Mouse (Mus musculus): ENCODE measurements around the gene Armc2. TPM values are rescaled to one million over a fixed set of nuclear protein-coding genes. Genes with fewer than 3 reads are reported as not detected.

Gene Armc2
- polyA plus RNA-seq, 1 experiment from 2014 or later, result 0.20 TPM

DNA sequence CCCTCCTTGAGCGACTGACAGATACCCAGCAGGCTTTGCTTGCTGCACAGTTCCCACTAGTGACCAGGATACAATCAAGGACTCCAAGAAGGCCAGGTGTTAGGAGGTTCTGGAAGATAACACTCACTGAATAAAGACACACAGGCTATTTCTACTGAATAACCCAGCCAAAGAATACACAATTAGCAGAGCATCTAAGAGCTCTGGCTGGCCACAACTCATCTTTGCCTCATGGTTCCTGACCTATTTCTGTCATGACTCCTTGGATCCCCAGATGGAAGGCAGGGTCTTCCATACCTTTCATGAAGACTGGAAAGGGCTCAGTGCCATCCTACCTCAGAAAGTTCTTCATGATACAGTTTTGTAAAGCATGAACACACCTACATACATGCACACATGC is 14.2 kb downstream of the Armc2 start:
- H3K27me3 ChIP-seq (ENCODE audit: control insufficient read depth, insufficient read depth, low read depth, low read length), result no peaks in the 10 kb centered on the region
- H3K9me3 ChIP-seq (replicated peaks; ENCODE audit: control insufficient read depth, low read length), result no peaks in the 10 kb centered on the region
- H3K4me1 ChIP-seq (ENCODE audit: control insufficient read depth, low read depth, low read length), result no peaks in the 10 kb centered on the region
- no peak overlapping the region for H3K9ac ChIP-seq (ENCODE audit: low read depth, low read length)
- 59% methylated on average over 1 of the region's 1 CpGs for WGBS (ENCODE audit: insufficient replicate concordance)
- H3K27ac ChIP-seq (ENCODE audit: low read length), result no peak overlapping the region
- no peak overlapping the region for H3K4me2 ChIP-seq (ENCODE audit: low read depth, low read length)
- no peaks in the 10 kb centered on the region for H3K36me3 ChIP-seq (ENCODE audit: control insufficient read depth, insufficient read depth)
- H3K4me3 ChIP-seq (ENCODE audit: low read depth, low read length), result no peak overlapping the region
- no peak for ATAC-seq (ENCODE audit: low read depth)

DNA sequence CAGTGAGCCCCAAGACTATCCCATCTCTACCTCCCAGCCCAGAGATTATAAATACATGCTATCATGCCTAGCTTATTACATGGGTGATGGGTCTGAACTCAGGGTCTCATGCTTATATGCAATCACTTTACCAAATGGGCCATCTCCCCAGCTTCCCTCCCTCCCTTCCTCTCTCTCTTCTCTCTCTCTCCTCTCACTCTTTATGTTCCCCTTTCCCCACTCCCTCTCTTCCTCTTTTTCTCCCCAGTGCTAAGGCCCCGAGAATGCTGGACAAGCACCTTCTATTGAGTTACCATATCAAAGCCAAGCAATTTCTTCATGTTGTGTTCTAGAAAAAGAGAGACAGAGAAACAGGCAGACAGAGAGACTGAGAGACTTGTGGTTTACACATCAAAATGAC is 14.7 kb downstream of the Armc2 start:
- WGBS (ENCODE audit: insufficient replicate concordance), result 13% methylated on average over 1 of the region's 1 CpGs
- no peaks in the 10 kb centered on the region for H3K4me1 ChIP-seq (ENCODE audit: control insufficient read depth, low read depth, low read length)
- no peak overlapping the region for H3K27ac ChIP-seq (ENCODE audit: low read length)
- H3K4me2 ChIP-seq (ENCODE audit: low read depth, low read length), result no peak overlapping the region
- no peak for ATAC-seq (ENCODE audit: low read depth)
- H3K27me3 ChIP-seq (ENCODE audit: control insufficient read depth, insufficient read depth, low read depth, low read length), result no peaks in the 10 kb centered on the region
- no peaks in the 10 kb centered on the region for H3K9me3 ChIP-seq (replicated peaks; ENCODE audit: control insufficient read depth, low read length)
- H3K36me3 ChIP-seq (ENCODE audit: control insufficient read depth, insufficient read depth), result no peaks in the 10 kb centered on the region
- H3K4me3 ChIP-seq (ENCODE audit: low read depth, low read length), result no peak overlapping the region
- H3K9ac ChIP-seq (ENCODE audit: low read depth, low read length), result no peak overlapping the region

DNA sequence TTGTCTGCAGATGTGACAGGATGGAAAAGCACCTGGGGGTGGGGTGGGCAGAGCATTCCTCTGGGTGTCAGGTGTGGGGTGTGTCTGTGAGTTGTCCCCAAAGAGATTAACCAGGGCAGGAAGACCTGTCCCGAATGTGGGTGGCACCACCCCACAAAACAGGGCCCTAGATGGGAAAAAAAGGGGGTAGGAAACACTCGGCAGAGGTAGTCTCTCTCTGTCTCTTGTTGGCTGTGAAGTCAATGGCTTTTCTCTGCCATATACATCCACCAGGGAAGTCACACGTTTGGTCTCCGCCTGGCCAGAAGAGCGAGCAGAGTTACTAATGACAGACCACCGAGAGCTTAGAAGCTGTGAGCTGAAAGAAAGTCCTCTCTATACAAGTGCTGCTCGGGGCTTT is 15.8 kb downstream of the Armc2 start:
- ATAC-seq (ENCODE audit: low read depth), result no peak
- Histone ChIP-seq H3K27ac (ENCODE audit: low read length) (no peak overlapping the region), H3K4me1 (ENCODE audit: control insufficient read depth, low read depth, low read length) (no peaks in the 10 kb centered on the region), H3K4me3 (ENCODE audit: low read depth, low read length) (no peak overlapping the region), H3K27me3 (ENCODE audit: control insufficient read depth, insufficient read depth, low read depth, low read length) (no peaks in the 10 kb centered on the region), H3K9ac (ENCODE audit: low read depth, low read length) (no peak overlapping the region), H3K36me3 (ENCODE audit: control insufficient read depth, insufficient read depth) (no peaks in the 10 kb centered on the region), H3K4me2 (ENCODE audit: low read depth, low read length) (no peak overlapping the region), H3K9me3 (replicated peaks; ENCODE audit: control insufficient read depth, low read length) (no peaks in the 10 kb centered on the region)
- 58% methylated on average over 7 of the region's 7 CpGs for WGBS (ENCODE audit: insufficient replicate concordance)

DNA sequence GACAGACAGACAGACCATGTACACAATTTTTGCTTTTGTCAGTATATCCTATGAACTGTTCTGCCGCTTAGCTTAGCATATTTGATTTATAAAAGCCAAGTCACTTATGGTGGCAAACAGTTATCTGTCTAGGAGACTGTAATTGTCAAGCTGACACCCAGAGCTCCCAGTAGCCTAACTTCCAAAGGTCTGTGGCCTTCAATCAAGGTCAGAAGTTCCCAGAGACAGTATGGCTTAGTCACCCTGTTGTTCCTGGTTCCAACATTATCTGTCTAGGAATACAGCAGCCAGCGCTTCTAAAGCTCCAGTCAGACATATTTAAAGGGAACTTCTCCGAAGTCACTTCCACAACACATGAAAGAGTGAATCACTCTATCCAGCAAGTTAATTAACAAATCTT is 17.0 kb downstream of the Armc2 start:
- no peaks in the 10 kb centered on the region for H3K36me3 ChIP-seq (ENCODE audit: control insufficient read depth, insufficient read depth)
- WGBS (ENCODE audit: insufficient replicate concordance), result 72% methylated on average over 3 of the region's 3 CpGs
- no peak overlapping the region for H3K4me3 ChIP-seq (ENCODE audit: low read depth, low read length)
- H3K27me3 ChIP-seq (ENCODE audit: control insufficient read depth, insufficient read depth, low read depth, low read length), result no peaks in the 10 kb centered on the region
- no peak overlapping the region for H3K9ac ChIP-seq (ENCODE audit: low read depth, low read length)
- ATAC-seq (ENCODE audit: low read depth), result no peak
- no peaks in the 10 kb centered on the region for H3K9me3 ChIP-seq (replicated peaks; ENCODE audit: control insufficient read depth, low read length)
- no peak overlapping the region for H3K27ac ChIP-seq (ENCODE audit: low read length)
- no peak overlapping the region for H3K4me2 ChIP-seq (ENCODE audit: low read depth, low read length)
- H3K4me1 ChIP-seq (ENCODE audit: control insufficient read depth, low read depth, low read length), result no peaks in the 10 kb centered on the region

DNA sequence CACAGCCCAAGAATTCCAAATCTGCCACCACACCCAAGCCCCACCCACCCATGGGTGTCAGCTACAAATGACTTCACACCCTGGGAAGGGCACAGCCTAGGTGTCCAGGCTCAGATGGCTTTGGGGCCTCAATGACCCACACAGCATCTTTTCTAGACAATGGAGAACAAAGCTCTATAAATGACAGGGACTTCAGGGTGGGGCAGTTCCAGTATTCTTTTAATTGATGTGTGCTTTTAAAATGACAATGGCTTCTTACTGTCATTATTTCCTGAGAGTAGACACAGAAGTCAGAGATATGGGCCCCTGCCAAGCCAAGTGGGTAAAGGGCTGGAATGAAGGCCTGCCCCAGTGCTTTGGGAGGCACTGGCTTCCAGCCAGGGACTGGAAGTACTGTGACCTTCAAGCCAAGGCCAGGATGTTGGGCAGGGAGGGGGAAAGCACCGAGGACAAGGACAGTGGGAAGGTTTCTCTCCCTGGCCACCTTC is 20.5 kb downstream of the Armc2 start:
- ATAC-seq (ENCODE audit: low read depth), result no peak
- H3K27ac ChIP-seq (ENCODE audit: low read length), result no peak overlapping the region
- no peaks in the 10 kb centered on the region for H3K4me1 ChIP-seq (ENCODE audit: control insufficient read depth, low read depth, low read length)
- no peaks in the 10 kb centered on the region for H3K9me3 ChIP-seq (replicated peaks; ENCODE audit: control insufficient read depth, low read length)
- H3K27me3 ChIP-seq (ENCODE audit: control insufficient read depth, insufficient read depth, low read depth, low read length), result no peaks in the 10 kb centered on the region
- WGBS (ENCODE audit: insufficient replicate concordance), result 55% methylated on average over 1 of the region's 1 CpGs
- H3K4me3 ChIP-seq (ENCODE audit: low read depth, low read length), result no peak overlapping the region
- H3K9ac ChIP-seq (ENCODE audit: low read depth, low read length), result no peak overlapping the region
- no peak overlapping the region for H3K4me2 ChIP-seq (ENCODE audit: low read depth, low read length)
- no peaks in the 10 kb centered on the region for H3K36me3 ChIP-seq (ENCODE audit: control insufficient read depth, insufficient read depth)

DNA sequence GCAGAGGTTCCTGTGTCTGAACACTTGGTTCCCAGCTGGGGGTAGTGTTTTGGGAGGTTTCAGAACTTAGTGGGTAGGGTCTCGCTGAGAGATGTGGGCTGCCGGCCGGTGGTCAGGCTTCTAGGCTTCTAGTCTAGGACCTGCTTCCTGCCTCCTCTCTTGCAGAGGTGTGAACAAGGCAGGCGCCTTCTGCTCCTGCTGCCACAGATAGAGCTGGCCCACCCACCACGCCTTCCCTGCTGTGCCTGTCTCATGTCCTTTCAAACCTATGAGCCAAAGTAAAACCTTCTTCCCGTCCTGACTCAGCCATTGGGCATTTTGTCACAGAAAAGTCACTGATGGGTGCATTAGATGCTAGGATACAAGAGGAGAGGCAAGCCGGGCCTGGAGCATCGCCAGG is 22.1 kb downstream of the Armc2 start:
- H3K9ac ChIP-seq (ENCODE audit: low read depth, low read length), result no peak overlapping the region
- H3K9me3 ChIP-seq (replicated peaks; ENCODE audit: control insufficient read depth, low read length), result no peaks in the 10 kb centered on the region
- no peak for ATAC-seq (ENCODE audit: low read depth)
- H3K4me3 ChIP-seq (ENCODE audit: low read depth, low read length), result no peak overlapping the region
- H3K4me1 ChIP-seq (ENCODE audit: control insufficient read depth, low read depth, low read length), result peaks cover 5% of the 10 kb centered on the region
- WGBS (ENCODE audit: insufficient replicate concordance), result 51% methylated on average over 8 of the region's 8 CpGs
- H3K4me2 ChIP-seq (ENCODE audit: low read depth, low read length), result no peak overlapping the region
- no peaks in the 10 kb centered on the region for H3K36me3 ChIP-seq (ENCODE audit: control insufficient read depth, insufficient read depth)
- H3K27me3 ChIP-seq (ENCODE audit: control insufficient read depth, insufficient read depth, low read depth, low read length), result no peaks in the 10 kb centered on the region
- no peak overlapping the region for H3K27ac ChIP-seq (ENCODE audit: low read length)

DNA sequence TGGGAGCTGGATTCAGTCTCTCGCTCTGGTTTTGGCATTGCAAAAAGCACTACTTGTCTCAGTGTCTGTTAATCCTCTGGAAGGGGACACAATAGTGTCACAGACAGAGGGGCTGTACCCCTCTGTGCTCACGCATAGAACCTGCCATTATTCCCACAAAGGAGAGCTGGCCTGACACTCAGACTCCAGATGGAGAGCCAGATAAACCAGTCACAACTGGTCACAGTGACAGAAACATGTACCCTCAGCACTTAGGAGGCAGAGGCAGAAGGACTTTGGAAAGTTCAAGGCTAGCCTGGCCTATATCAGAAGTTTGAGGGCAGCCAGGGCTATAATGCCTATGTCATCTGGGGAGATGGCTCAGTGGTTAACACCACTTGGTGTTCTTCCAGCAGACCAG is 23.2 kb downstream of the Armc2 start:
- H3K9ac ChIP-seq (ENCODE audit: low read depth, low read length), result no peak overlapping the region
- WGBS (ENCODE audit: insufficient replicate concordance), result 57% methylated on average over 2 of the region's 2 CpGs
- no peak overlapping the region for H3K4me3 ChIP-seq (ENCODE audit: low read depth, low read length)
- no peaks in the 10 kb centered on the region for H3K36me3 ChIP-seq (ENCODE audit: control insufficient read depth, insufficient read depth)
- no peak for ATAC-seq (ENCODE audit: low read depth)
- no peaks in the 10 kb centered on the region for H3K9me3 ChIP-seq (replicated peaks; ENCODE audit: control insufficient read depth, low read length)
- H3K4me2 ChIP-seq (ENCODE audit: low read depth, low read length), result no peak overlapping the region
- H3K27me3 ChIP-seq (ENCODE audit: control insufficient read depth, insufficient read depth, low read depth, low read length), result no peaks in the 10 kb centered on the region
- H3K4me1 ChIP-seq (ENCODE audit: control insufficient read depth, low read depth, low read length), result peaks cover 5% of the 10 kb centered on the region
- no peak overlapping the region for H3K27ac ChIP-seq (ENCODE audit: low read length)

DNA sequence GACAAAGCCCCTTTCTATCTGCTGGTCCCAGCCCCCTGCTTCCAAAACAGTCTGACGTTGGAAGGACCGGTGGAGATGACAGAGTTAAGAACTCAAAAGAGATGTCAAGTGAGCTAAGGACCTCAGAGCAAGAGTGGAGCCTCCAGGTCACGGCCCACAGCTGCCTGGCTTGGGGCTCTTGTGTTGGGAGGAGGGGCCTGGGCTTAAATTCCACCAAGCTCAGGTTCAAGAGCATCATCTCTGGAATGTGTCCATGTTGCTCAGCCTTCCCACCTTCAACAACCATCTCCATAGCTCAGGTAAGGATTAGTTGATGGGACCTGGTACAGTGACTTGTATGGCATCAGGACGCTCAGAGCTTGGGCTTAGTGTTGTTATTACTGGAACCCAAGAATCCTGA is 23.7 kb downstream of the Armc2 start:
- 65% methylated on average over 4 of the region's 4 CpGs for WGBS (ENCODE audit: insufficient replicate concordance)
- Histone ChIP-seq H3K4me2 (ENCODE audit: low read depth, low read length) (no peak overlapping the region), H3K4me3 (ENCODE audit: low read depth, low read length) (no peak overlapping the region), H3K27ac (ENCODE audit: low read length) (no peak overlapping the region), H3K9ac (ENCODE audit: low read depth, low read length) (no peak overlapping the region), H3K27me3 (ENCODE audit: control insufficient read depth, insufficient read depth, low read depth, low read length) (no peaks in the 10 kb centered on the region), H3K4me1 (ENCODE audit: control insufficient read depth, low read depth, low read length) (peaks cover 5% of the 10 kb centered on the region), H3K9me3 (replicated peaks; ENCODE audit: control insufficient read depth, low read length) (no peaks in the 10 kb centered on the region), H3K36me3 (ENCODE audit: control insufficient read depth, insufficient read depth) (no peaks in the 10 kb centered on the region)
- no peak for ATAC-seq (ENCODE audit: low read depth)

DNA sequence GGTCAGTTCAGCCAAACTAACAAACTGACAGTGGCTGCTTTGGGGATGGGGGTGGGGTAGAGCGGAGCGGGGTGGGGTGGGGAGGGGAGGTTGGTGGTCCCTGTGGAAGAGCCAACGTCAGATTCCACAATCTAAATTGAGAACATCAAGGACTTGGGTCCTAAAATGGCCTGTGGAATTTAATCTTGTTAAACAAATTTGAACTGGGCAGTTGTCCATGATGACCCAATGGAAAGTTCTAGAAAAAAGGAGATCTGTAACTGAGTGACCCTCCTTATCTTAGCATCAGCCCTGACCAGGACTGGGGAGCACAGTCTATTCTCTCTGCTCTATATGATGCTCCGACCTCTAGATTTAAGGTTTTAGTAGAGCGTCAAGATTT is 26.2 kb downstream of the Armc2 start:
- ATAC-seq (ENCODE audit: low read depth), result no peak
- Histone ChIP-seq H3K4me2 (ENCODE audit: low read depth, low read length) (no peak overlapping the region), H3K36me3 (ENCODE audit: control insufficient read depth, insufficient read depth) (no peaks in the 10 kb centered on the region), H3K27me3 (ENCODE audit: control insufficient read depth, insufficient read depth, low read depth, low read length) (no peaks in the 10 kb centered on the region), H3K4me1 (ENCODE audit: control insufficient read depth, low read depth, low read length) (peaks cover 5% of the 10 kb centered on the region), H3K9me3 (replicated peaks; ENCODE audit: control insufficient read depth, low read length) (no peaks in the 10 kb centered on the region), H3K9ac (ENCODE audit: low read depth, low read length) (no peak overlapping the region), H3K27ac (ENCODE audit: low read length) (no peak overlapping the region), H3K4me3 (ENCODE audit: low read depth, low read length) (no peak overlapping the region)
- WGBS (ENCODE audit: insufficient replicate concordance), result 74% methylated on average over 5 of the region's 5 CpGs

All from liver, embryonic 16.5 days (tissue).